Mouse (Mus musculus) embryonic facial prominence, embryonic 14.5 days (tissue): ENCODE measurements around the gene Casq2. TPM values are rescaled to one million over a fixed set of nuclear protein-coding genes. Genes with fewer than 3 reads are reported as not detected.
A peak's percentile ranks its signal among the peaks of the same experiment; 100 is the strongest.

Experiments used
- ATAC-seq: fragments of 200-750 bp; cut with Nextera tagmentation; 2 replicates; pipeline ENCODE4 v1.8.0; 2017; ENCODE audit warnings: low read depth, moderate number of reproducible peaks, moderate TSS enrichment
- DNase-seq: peaks from one replicate; pipeline ENCODE4 v3.0.0-alpha.2; 2015; ENCODE audit warnings: low spot score
- H3K27ac ChIP-seq: fragments of 300-500 bp; sonication (generic); replicated peaks from 2 replicates; pipeline ENCODE4 v1.5.1; 2014; ENCODE audit warnings: low read depth, mild to moderate bottlenecking, low read length, moderate library complexity
- H3K27me3 ChIP-seq: fragments of 300-500 bp; sonication (generic); replicated peaks from 2 replicates; pipeline ENCODE4 v1.6.1; 2014; ENCODE audit warnings: low read length; ENCODE audit not compliant: control insufficient read depth, insufficient read depth
- H3K36me3 ChIP-seq: fragments of 300-500 bp; sonication (generic); 2 replicates; pipeline ENCODE4 v1.6.1; 2014; ENCODE audit warnings: low read length, mixed read lengths; ENCODE audit not compliant: control insufficient read depth, insufficient read depth
- H3K4me1 ChIP-seq: fragments of 300-500 bp; sonication (generic); 2 replicates; pipeline ENCODE4 v1.6.1; 2014; ENCODE audit warnings: antibody characterized with exemption, low read length; ENCODE audit not compliant: control insufficient read depth, insufficient read depth
- H3K4me2 ChIP-seq: fragments of 300-500 bp; sonication (generic); 2 replicates; pipeline ENCODE4 v1.6.1; 2014; ENCODE audit warnings: low read depth, mild to moderate bottlenecking, low read length, moderate library complexity, mixed read lengths
- H3K4me3 ChIP-seq: fragments of 300-500 bp; sonication (generic); 2 replicates; pipeline ENCODE4 v1.5.1; 2014; ENCODE audit warnings: low read depth, mild to moderate bottlenecking, low read length
- H3K9ac ChIP-seq: fragments of 300-500 bp; sonication (generic); 2 replicates; pipeline ENCODE4 v1.6.1; 2014; ENCODE audit warnings: low read depth, mild to moderate bottlenecking, low read length, moderate library complexity, mixed read lengths
- H3K9me3 ChIP-seq: fragments of 300-500 bp; sonication (generic); 2 replicates; pipeline ENCODE4 v1.6.1; 2016; ENCODE audit warnings: low read length; ENCODE audit not compliant: control insufficient read depth
- WGBS: fragments of 180-500 bp; shearing (Covaris S2); extraction: QIAGEN DNeasy Blood & Tissue Kit; methylation state at CpG from one replicate; pipeline ENCODE4 v1.1.7; 2014; 5-methylcytosine and 5-hydroxymethylcytosine counted together
- polyA plus RNA-seq: library from polyadenylated mRNA; unstranded; fragments of >200 nt; fragmentation: Nextera tagmentation; extraction: Ambion mirVana; gene quantifications from 2 replicates; pipeline ENCODE4 v1.2.1, GENCODE M21; 2014

Gene Casq2
- polyA plus RNA-seq, 1 experiment from 2014 or later: 199 TPM

GRCm38 (mm10) chr3:102144401-102144800 is 58.2 kb downstream of the Casq2 start:
- Histone ChIP-seq H3K27ac (no peak overlapping the region), H3K4me3 (no peak overlapping the region), H3K4me2 (no peak overlapping the region), H3K9ac (no peak overlapping the region), H3K36me3 (no peaks in the 10 kb centered on the region), H3K4me1 (no peaks in the 10 kb centered on the region), H3K9me3 (no peaks in the 10 kb centered on the region), H3K27me3 (no peaks in the 10 kb centered on the region)
- 89% methylated on average over 4 of the region's 4 CpGs for WGBS
- DNase-seq: no peak
- ATAC-seq: no peak

GRCm38 (mm10) chr3:102145645-102146386 is 59.6 kb downstream of the Casq2 start:
- Histone ChIP-seq H3K4me2 (no peak overlapping the region), H3K9ac (no peak overlapping the region), H3K27ac (no peak overlapping the region), H3K4me3 (no peak overlapping the region), H3K27me3 (no peaks in the 10 kb centered on the region), H3K36me3 (no peaks in the 10 kb centered on the region), H3K4me1 (no peaks in the 10 kb centered on the region), H3K9me3 (no peaks in the 10 kb centered on the region)
- 36% methylated on average over 6 of the region's 6 CpGs for WGBS
- no peak; the same call in 1 of the 2 replicates for ATAC-seq
- no peak for DNase-seq

GRCm38 (mm10) chr3:102146428-102146827 is 60.2 kb downstream of the Casq2 start:
- no peaks in the 10 kb centered on the region for H3K9me3 ChIP-seq
- no peak overlapping the region for H3K27ac ChIP-seq
- H3K4me1 ChIP-seq: no peaks in the 10 kb centered on the region
- no peak overlapping the region for H3K9ac ChIP-seq
- ATAC-seq (no peak), DNase-seq (no peak)
- no peaks in the 10 kb centered on the region for H3K36me3 ChIP-seq
- no peak overlapping the region for H3K4me3 ChIP-seq
- no peak overlapping the region for H3K4me2 ChIP-seq
- no peaks in the 10 kb centered on the region for H3K27me3 ChIP-seq
- 66% methylated on average over 6 of the region's 6 CpGs for WGBS

- Histone ChIP-seq H3K4me3 (no peak overlapping the region), H3K4me1 (no peaks in the 10 kb centered on the region)
- ATAC-seq: no peak
Observed at GRCm38 (mm10) chr3:102147189-102147588, 61.0 kb downstream of the Casq2 start.

DNA sequence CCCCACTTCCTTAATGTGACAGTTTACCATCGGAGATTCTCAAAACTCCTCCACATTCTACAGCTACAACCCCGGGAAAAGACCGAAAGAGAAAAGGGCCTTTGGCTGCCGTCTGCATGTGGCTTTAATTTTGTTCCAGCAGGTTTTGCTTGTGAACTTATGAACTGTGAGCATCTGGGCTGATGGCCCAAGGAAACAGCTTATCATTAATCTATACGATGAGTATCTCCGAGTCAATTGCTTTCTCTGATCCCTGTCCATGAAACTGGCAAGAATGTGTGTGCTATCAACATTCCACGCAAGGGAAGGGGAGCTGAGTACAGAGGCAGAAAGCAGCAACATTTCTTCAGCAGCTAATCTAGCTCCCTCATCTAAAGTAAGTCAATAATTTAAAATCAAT is 63.7 kb downstream of the Casq2 start:
- Histone ChIP-seq H3K36me3 (no peaks in the 10 kb centered on the region), H3K27ac (no peak overlapping the region), H3K4me2 (no peak overlapping the region), H3K4me1 (no peaks in the 10 kb centered on the region), H3K9me3 (no peaks in the 10 kb centered on the region), H3K4me3 (no peak overlapping the region), H3K9ac (no peak overlapping the region), H3K27me3 (no peaks in the 10 kb centered on the region)
- no peak for ATAC-seq
- WGBS: 26% methylated on average over 7 of the region's 7 CpGs
- DNase-seq: peak; percentile 83

More at GRCm38 (mm10) chr3:102147189-102147588, 61.0 kb downstream of the Casq2 start:
- Histone ChIP-seq H3K36me3 (no peaks in the 10 kb centered on the region), H3K4me2 (no peak overlapping the region), H3K27me3 (no peaks in the 10 kb centered on the region), H3K27ac (no peak overlapping the region), H3K9me3 (no peaks in the 10 kb centered on the region), H3K9ac (no peak overlapping the region)
- WGBS: 65% methylated on average over 4 of the region's 4 CpGs
- DNase-seq: no peak

DNA sequence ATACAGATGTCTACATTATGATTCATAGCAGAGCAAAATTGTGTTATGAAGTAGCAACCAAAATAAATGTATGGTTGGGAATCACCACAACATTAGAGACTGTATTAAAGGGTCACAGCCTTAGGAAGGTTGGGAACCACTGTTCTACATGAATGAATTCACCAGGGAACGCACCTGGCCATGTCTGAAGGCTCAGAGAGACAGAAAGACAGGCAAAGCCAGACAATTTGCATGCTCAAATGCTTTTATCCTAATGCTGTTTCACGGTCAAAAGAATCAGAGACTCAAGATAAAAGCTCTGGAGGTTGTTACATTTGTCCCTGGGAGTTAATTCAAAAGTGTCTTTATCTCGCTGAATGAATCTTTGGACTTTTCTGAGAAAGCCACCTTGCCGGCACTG is 65.6 kb downstream of the Casq2 start:
- H3K4me2 ChIP-seq: no peak overlapping the region
- no peaks in the 10 kb centered on the region for H3K4me1 ChIP-seq
- 42% methylated on average over 4 of the region's 4 CpGs for WGBS
- DNase-seq: peak; percentile 63
- peaks cover 10% of the 10 kb centered on the region; the same call in 1 of the 2 replicates for H3K36me3 ChIP-seq
- no peaks in the 10 kb centered on the region for H3K9me3 ChIP-seq
- H3K27ac ChIP-seq: peak overlapping the region; percentile 70; the same call in 1 of the 2 replicates
- H3K4me3 ChIP-seq: no peak overlapping the region
- H3K9ac ChIP-seq: no peak overlapping the region
- no peak for ATAC-seq
- H3K27me3 ChIP-seq: no peaks in the 10 kb centered on the region

GRCm38 (mm10) chr3:102152471-102152870 is 66.3 kb downstream of the Casq2 start:
- Histone ChIP-seq H3K9me3 (no peaks in the 10 kb centered on the region), H3K4me2 (peak overlapping the region; percentile 14), H3K36me3 (peaks cover 17% of the 10 kb centered on the region), H3K4me3 (no peak overlapping the region), H3K27me3 (no peaks in the 10 kb centered on the region), H3K9ac (no peak overlapping the region), H3K27ac (peak overlapping the region; percentile 70), H3K4me1 (no peaks in the 10 kb centered on the region)
- DNase-seq: no peak
- peak; percentile 4; the same call in 1 of the 2 replicates for ATAC-seq
- 31% methylated on average over 4 of the region's 4 CpGs for WGBS

DNA sequence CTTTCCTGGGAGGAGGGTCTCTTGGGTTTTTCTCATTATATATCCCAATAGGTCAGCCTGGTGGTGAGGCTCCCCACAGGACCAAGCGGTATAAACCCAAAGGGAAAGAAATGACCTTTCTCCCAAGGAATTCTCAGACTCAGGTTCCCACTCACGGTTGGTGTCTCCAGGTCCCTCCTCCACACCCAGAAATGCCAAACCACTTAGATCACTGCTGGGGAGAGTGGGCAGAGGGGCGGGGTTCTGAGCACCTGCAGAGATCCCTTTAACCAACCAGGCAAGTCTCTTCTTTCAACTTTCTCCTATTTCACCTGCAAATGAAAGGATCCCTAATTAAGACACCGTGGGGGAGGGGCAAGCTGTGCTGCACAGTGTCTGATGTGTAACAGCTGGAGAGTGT is 66.7 kb downstream of the Casq2 start:
- peak; percentile 81 for ATAC-seq

GRCm38 (mm10) chr3:102154107-102154506 is 67.9 kb downstream of the Casq2 start:
- Histone ChIP-seq H3K9me3 (no peaks in the 10 kb centered on the region), H3K36me3 (peaks cover 29% of the 10 kb centered on the region), H3K4me3 (no peak overlapping the region), H3K27me3 (no peaks in the 10 kb centered on the region), H3K4me1 (peaks cover 5% of the 10 kb centered on the region; the same call in 1 of the 2 replicates), H3K27ac (no peak overlapping the region), H3K9ac (no peak overlapping the region), H3K4me2 (no peak overlapping the region)
- no peak for DNase-seq
- 85% methylated on average over 7 of the region's 7 CpGs for WGBS
- no peak for ATAC-seq

More for the DNA sequence above, 66.7 kb downstream of the Casq2 start:
- peak; percentile 80 for DNase-seq
- H3K9me3 ChIP-seq: no peaks in the 10 kb centered on the region
- no peaks in the 10 kb centered on the region for H3K27me3 ChIP-seq
- no peak overlapping the region for H3K4me3 ChIP-seq
- H3K9ac ChIP-seq: no peak overlapping the region
- H3K36me3 ChIP-seq: peaks cover 21% of the 10 kb centered on the region
- H3K27ac ChIP-seq: peak overlapping the region; percentile 70
- H3K4me2 ChIP-seq: peak overlapping the region; percentile 14
- 23% methylated on average over 4 of the region's 4 CpGs for WGBS
- H3K4me1 ChIP-seq: no peaks in the 10 kb centered on the region
